Mouse (Mus musculus): ENCODE measurements around the gene Ap1b1. TPM values are rescaled to one million over a fixed set of nuclear protein-coding genes. Genes with fewer than 3 reads are reported as not detected.

Ap1b1 gene
- polyA plus RNA-seq (2015; fragmentation: Nextera tagmentation; extraction: Ambion mirVana), result 93.8 and 94.4 TPM in 2 replicates

- Histone ChIP-seq H3K9me3 (replicated peaks) (no peaks in the 10 kb centered on the region), H3K27ac (replicated peaks) (peak within 1 kb of the TSS; percentile 63), H3K27me3 (replicated peaks) (no peaks in the 10 kb centered on the region), H3K36me3 (peaks cover 6% of the 10 kb centered on the region), H3K4me3 (replicated peaks) (peak within 1 kb of the TSS; percentile 69), H3K4me1 (peaks cover 37% of the 10 kb centered on the region), H3K9ac (replicated peaks) (peak within 1 kb of the TSS; percentile 77), H3K4me2 (peak within 1 kb of the TSS; percentile 79)
- ATAC-seq (ENCODE audit: low FRiP score), result peak; percentile 88
- 2% methylated on average over 62 of the region's 62 CpGs for WGBS
These were observed at the start of gene Ap1b1 for GRCm38 (mm10) chr11:4986695-4987486. Ap1b1 (plus strand) TSS chr11:4986824.

GRCm38 (mm10) chr11:4946530-4946929, 40.1 kb upstream of the Ap1b1 start:
- Histone ChIP-seq H3K27ac (replicated peaks) (peak overlapping the region; percentile 88), H3K4me3 (replicated peaks) (peak overlapping the region; percentile 58), H3K4me1 (peaks cover 40% of the 10 kb centered on the region), H3K9me3 (replicated peaks) (no peaks in the 10 kb centered on the region), H3K4me2 (peak overlapping the region; percentile 77), H3K36me3 (peaks cover 22% of the 10 kb centered on the region; the same call in 1 of the 2 replicates), H3K9ac (replicated peaks) (peak overlapping the region; percentile 86), H3K27me3 (replicated peaks) (peaks cover 71% of the 10 kb centered on the region)
- peak; percentile 25 for ATAC-seq (ENCODE audit: low FRiP score)
- WGBS, result 37% methylated on average over 13 of the region's 13 CpGs

GRCm38 (mm10) chr11:4946947-4947812, 39.4 kb upstream of the Ap1b1 start:
- H3K9me3 ChIP-seq (replicated peaks), result no peaks in the 10 kb centered on the region
- H3K4me3 ChIP-seq (replicated peaks), result peak overlapping the region; percentile 58
- peaks cover 17% of the 10 kb centered on the region; the same call in 1 of the 2 replicates for H3K36me3 ChIP-seq
- WGBS, result under 1% methylated on average over 120 of the region's 120 CpGs
- peaks cover 40% of the 10 kb centered on the region for H3K4me1 ChIP-seq
- peak overlapping the region; percentile 86 for H3K9ac ChIP-seq (replicated peaks)
- peaks cover 78% of the 10 kb centered on the region for H3K27me3 ChIP-seq (replicated peaks)
- peak overlapping the region; percentile 88 for H3K27ac ChIP-seq (replicated peaks)
- H3K4me2 ChIP-seq, result peak overlapping the region; percentile 77
- ATAC-seq (ENCODE audit: low FRiP score), result peak; percentile 95

GRCm38 (mm10) chr11:4947813-4948174, 38.8 kb upstream of the Ap1b1 start, which contains the start of gene Nefh:
Nefh (minus strand) TSS chr11:4948064.
- H3K4me3 ChIP-seq (replicated peaks), result peak within 1 kb of the TSS; percentile 58
- 0 out of 2 replicates have a peak, but pooled peaks cover 12% of the 10 kb centered on the region for H3K36me3 ChIP-seq
- peaks cover 79% of the 10 kb centered on the region for H3K27me3 ChIP-seq (replicated peaks)
- peak within 1 kb of the TSS; percentile 77 for H3K4me2 ChIP-seq
- H3K9ac ChIP-seq (replicated peaks), result peak within 1 kb of the TSS; percentile 86
- ATAC-seq (ENCODE audit: low FRiP score), result peak; percentile 34
- WGBS, result 2% methylated on average over 38 of the region's 41 CpGs
- H3K4me1 ChIP-seq, result peaks cover 43% of the 10 kb centered on the region
- no peaks in the 10 kb centered on the region for H3K9me3 ChIP-seq (replicated peaks)
- peak within 1 kb of the TSS; percentile 88 for H3K27ac ChIP-seq (replicated peaks)

GRCm38 (mm10) chr11:4948792-4949191, 37.8 kb upstream of the Ap1b1 start:
- WGBS, result 32% methylated on average over 8 of the region's 8 CpGs
- Histone ChIP-seq H3K27me3 (replicated peaks) (peaks cover 85% of the 10 kb centered on the region), H3K36me3 (0 out of 2 replicates have a peak, but pooled peaks cover 6% of the 10 kb centered on the region), H3K9me3 (replicated peaks) (no peaks in the 10 kb centered on the region), H3K4me3 (replicated peaks) (peak overlapping the region; percentile 58), H3K4me2 (peak overlapping the region; percentile 77), H3K27ac (replicated peaks) (0 out of 2 replicates have a peak overlapping the region, but pooled peaks have one; percentile 88), H3K4me1 (peaks cover 50% of the 10 kb centered on the region), H3K9ac (replicated peaks) (peak overlapping the region; percentile 86)
- no peak for ATAC-seq (ENCODE audit: low FRiP score)

- Histone ChIP-seq H3K4me2 (peak overlapping the region; percentile 77), H3K27ac (replicated peaks) (no peak overlapping the region), H3K4me1 (peaks cover 52% of the 10 kb centered on the region), H3K9me3 (replicated peaks) (no peaks in the 10 kb centered on the region), H3K9ac (replicated peaks) (peak overlapping the region; percentile 86; the same call in 1 of the 2 replicates), H3K36me3 (0 out of 2 replicates have a peak, but pooled peaks cover 6% of the 10 kb centered on the region), H3K4me3 (replicated peaks) (peak overlapping the region; percentile 58), H3K27me3 (replicated peaks) (peaks cover 84% of the 10 kb centered on the region)
- WGBS, result 6% methylated on average over 23 of the region's 23 CpGs
- no peak for ATAC-seq (ENCODE audit: low FRiP score)
These were observed 37.2 kb upstream of the Ap1b1 start for GRCm38 (mm10) chr11:4949256-4950044.

- Histone ChIP-seq H3K9ac (replicated peaks) (no peak overlapping the region), H3K27ac (replicated peaks) (no peak overlapping the region), H3K9me3 (replicated peaks) (no peaks in the 10 kb centered on the region), H3K4me2 (no peak overlapping the region), H3K4me1 (peaks cover 32% of the 10 kb centered on the region), H3K36me3 (no peaks in the 10 kb centered on the region), H3K27me3 (replicated peaks) (peaks cover 48% of the 10 kb centered on the region), H3K4me3 (replicated peaks) (no peak overlapping the region)
- 5% methylated on average over 6 of the region's 6 CpGs for WGBS
- no peak for ATAC-seq (ENCODE audit: low FRiP score)
These were observed 33.2 kb upstream of the Ap1b1 start for GRCm38 (mm10) chr11:4953401-4953800.

- Histone ChIP-seq H3K27me3 (replicated peaks) (peaks cover 44% of the 10 kb centered on the region), H3K9ac (replicated peaks) (no peak overlapping the region), H3K4me2 (no peak overlapping the region), H3K9me3 (replicated peaks) (no peaks in the 10 kb centered on the region), H3K27ac (replicated peaks) (no peak overlapping the region), H3K36me3 (no peaks in the 10 kb centered on the region), H3K4me1 (peaks cover 27% of the 10 kb centered on the region), H3K4me3 (replicated peaks) (no peak overlapping the region)
- no peak for ATAC-seq (ENCODE audit: low FRiP score)
- 4% methylated on average over 8 of the region's 8 CpGs for WGBS
These were observed 32.7 kb upstream of the Ap1b1 start for GRCm38 (mm10) chr11:4953918-4954317.

- no peak overlapping the region for H3K4me2 ChIP-seq
- H3K27me3 ChIP-seq (replicated peaks), result no peaks in the 10 kb centered on the region; the same call in 1 of the 2 replicates
- ATAC-seq (ENCODE audit: low FRiP score), result no peak
- H3K27ac ChIP-seq (replicated peaks), result no peak overlapping the region
- H3K4me1 ChIP-seq, result peaks cover 13% of the 10 kb centered on the region
- no peaks in the 10 kb centered on the region for H3K9me3 ChIP-seq (replicated peaks)
- 35% methylated on average over 6 of the region's 6 CpGs for WGBS
- H3K4me3 ChIP-seq (replicated peaks), result no peak overlapping the region
- H3K36me3 ChIP-seq, result no peaks in the 10 kb centered on the region
- H3K9ac ChIP-seq (replicated peaks), result no peak overlapping the region
These were observed 23.4 kb upstream of the Ap1b1 start for GRCm38 (mm10) chr11:4963099-4963808.

- Histone ChIP-seq H3K9ac (replicated peaks) (no peak overlapping the region), H3K4me1 (peaks cover 17% of the 10 kb centered on the region)
These were observed 20.3 kb upstream of the Ap1b1 start for GRCm38 (mm10) chr11:4966325-4966724.

More at GRCm38 (mm10) chr11:4966325-4966724, 20.3 kb upstream of the Ap1b1 start:
- H3K4me3 ChIP-seq (replicated peaks), result no peak overlapping the region
- H3K36me3 ChIP-seq, result no peaks in the 10 kb centered on the region
- H3K27ac ChIP-seq (replicated peaks), result 0 out of 2 replicates have a peak overlapping the region, but pooled peaks have one; percentile 58
- no peak overlapping the region for H3K4me2 ChIP-seq
- no peak for ATAC-seq (ENCODE audit: low FRiP score)
- H3K27me3 ChIP-seq (replicated peaks), result no peaks in the 10 kb centered on the region; the same call in 1 of the 2 replicates
- 57% methylated on average over 2 of the region's 2 CpGs for WGBS
- no peaks in the 10 kb centered on the region for H3K9me3 ChIP-seq (replicated peaks)

All from neural tube, embryonic 15.5 days (tissue).